Mouse (Mus musculus) ES-E14 (cell line): Measurements from ENCODE around the gene Patl2.

Experiments used
- HCFC1 ChIP-seq: IDR thresholded peaks from 2 replicates; pipeline ENCODE4 v1.6.1; 2012; ENCODE audit warnings: low read length, inconsistent platforms, borderline replicate concordance; ENCODE audit not compliant: insufficient read depth
- MAFK ChIP-seq: IDR thresholded peaks from 2 replicates; pipeline ENCODE4 v1.6.1; 2014; ENCODE audit warnings: mild to moderate bottlenecking, low read depth, low read length, inconsistent platforms; ENCODE audit not compliant: insufficient read depth
- ZNF384 ChIP-seq: IDR thresholded peaks from 2 replicates; pipeline ENCODE4 v1.6.1; 2012; ENCODE audit warnings: low read depth, low read length, inconsistent platforms

DNA sequence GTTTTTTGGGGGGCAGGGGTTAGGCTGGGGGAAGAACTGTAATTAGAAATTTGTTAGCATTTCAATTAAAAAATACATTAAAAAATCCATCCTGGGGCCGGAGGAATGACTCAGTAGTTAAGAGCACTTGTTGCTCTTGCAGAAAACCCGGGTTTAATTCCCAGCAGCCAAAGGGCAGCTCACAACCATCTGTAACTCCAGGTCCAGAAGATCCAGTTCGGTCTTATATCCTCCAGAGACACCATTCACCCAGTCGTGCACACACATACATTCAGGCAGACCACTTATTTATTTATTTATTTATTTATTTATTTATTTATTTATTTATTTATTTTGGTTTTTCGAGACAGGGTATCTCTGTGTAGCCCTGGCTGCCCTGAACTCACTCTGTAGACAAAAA is 47.4 kb upstream of the Patl2 start:
- no peak for TF ChIP-seq HCFC1
- TF ChIP-seq ZNF384 = no peak
- no peak for TF ChIP-seq MAFK
